Mouse (Mus musculus): ENCODE data around the gene Chst5. TPM values are rescaled to one million over a fixed set of nuclear protein-coding genes. Genes with fewer than 3 reads are reported as not detected.
A peak's percentile ranks its signal among the peaks of the same experiment; 100 is the strongest.

Gene Chst5
- 0.35 and 0.41 TPM in 2 replicates for polyA plus RNA-seq (2014; fragmentation: Nextera tagmentation; extraction: Ambion mirVana)

GRCm38 (mm10) chr8:111909621-111910450 is at the start of gene Chst5:
Chst5 (minus strand) TSS chr8:111910447.
- H3K4me2 ChIP-seq, result peak within 1 kb of the TSS; percentile 54
- DNase-seq (ENCODE audit: low spot score) (no peak), ATAC-seq (replicated peaks; ENCODE audit: low FRiP score) (no peak)
- H3K9me3 ChIP-seq (ENCODE audit: control insufficient read depth, low read length), result no peaks in the 10 kb centered on the region
- H3K4me3 ChIP-seq (ENCODE audit: low read depth, low read length), result peak within 1 kb of the TSS; percentile 24
- H3K36me3 ChIP-seq (ENCODE audit: control insufficient read depth, insufficient read depth, low read length), result no peaks in the 10 kb centered on the region
- WGBS, result 13% methylated on average over 44 of the region's 47 CpGs
- no peaks in the 10 kb centered on the region for H3K4me1 ChIP-seq (replicated peaks; ENCODE audit: control insufficient read depth, insufficient read depth, low read length)
- no peak within 1 kb of the TSS for H3K9ac ChIP-seq (ENCODE audit: low read depth, low read length)
- peaks cover 31% of the 10 kb centered on the region for H3K27me3 ChIP-seq (replicated peaks; ENCODE audit: control insufficient read depth, insufficient read depth, low read length)
- no peak within 1 kb of the TSS for H3K27ac ChIP-seq (ENCODE audit: low read depth, low read length)

GRCm38 (mm10) chr8:111957231-111957630 is 47.0 kb upstream of the Chst5 start:
- H3K4me1 ChIP-seq (replicated peaks; ENCODE audit: control insufficient read depth, insufficient read depth, low read length), result no peaks in the 10 kb centered on the region
- ATAC-seq (replicated peaks; ENCODE audit: low FRiP score) (no peak), DNase-seq (ENCODE audit: low spot score) (no peak)
- H3K9ac ChIP-seq (ENCODE audit: low read depth, low read length), result no peak overlapping the region
- H3K4me2 ChIP-seq, result no peak overlapping the region
- H3K9me3 ChIP-seq (ENCODE audit: control insufficient read depth, low read length), result no peaks in the 10 kb centered on the region
- 82% methylated on average over 2 of the region's 2 CpGs for WGBS
- H3K36me3 ChIP-seq (ENCODE audit: control insufficient read depth, insufficient read depth, low read length), result peaks cover 22% of the 10 kb centered on the region
- no peak overlapping the region for H3K27ac ChIP-seq (ENCODE audit: low read depth, low read length)
- no peak overlapping the region for H3K4me3 ChIP-seq (ENCODE audit: low read depth, low read length)
- no peaks in the 10 kb centered on the region for H3K27me3 ChIP-seq (replicated peaks; ENCODE audit: control insufficient read depth, insufficient read depth, low read length)

- H3K27me3 ChIP-seq (replicated peaks; ENCODE audit: control insufficient read depth, insufficient read depth, low read length), result no peaks in the 10 kb centered on the region
- no peaks in the 10 kb centered on the region for H3K9me3 ChIP-seq (ENCODE audit: control insufficient read depth, low read length)
- DNase-seq (ENCODE audit: low spot score), result no peak
- H3K4me3 ChIP-seq (ENCODE audit: low read depth, low read length), result no peak overlapping the region
- H3K27ac ChIP-seq (ENCODE audit: low read depth, low read length), result no peak overlapping the region
- no peak overlapping the region for H3K9ac ChIP-seq (ENCODE audit: low read depth, low read length)
- H3K4me1 ChIP-seq (replicated peaks; ENCODE audit: control insufficient read depth, insufficient read depth, low read length), result no peaks in the 10 kb centered on the region
- WGBS, result 79% methylated on average over 5 of the region's 5 CpGs
- peaks cover 22% of the 10 kb centered on the region for H3K36me3 ChIP-seq (ENCODE audit: control insufficient read depth, insufficient read depth, low read length)
- no peak overlapping the region for H3K4me2 ChIP-seq
- no peak for ATAC-seq (replicated peaks; ENCODE audit: low FRiP score)
These were observed 45.6 kb upstream of the Chst5 start for GRCm38 (mm10) chr8:111955879-111956278.

GRCm38 (mm10) chr8:111954844-111955594 is 44.8 kb upstream of the Chst5 start:
- Histone ChIP-seq H3K27me3 (replicated peaks; ENCODE audit: control insufficient read depth, insufficient read depth, low read length) (no peaks in the 10 kb centered on the region), H3K27ac (ENCODE audit: low read depth, low read length) (no peak overlapping the region), H3K36me3 (ENCODE audit: control insufficient read depth, insufficient read depth, low read length) (peaks cover 22% of the 10 kb centered on the region), H3K4me2 (no peak overlapping the region), H3K9me3 (ENCODE audit: control insufficient read depth, low read length) (no peaks in the 10 kb centered on the region), H3K4me3 (ENCODE audit: low read depth, low read length) (no peak overlapping the region), H3K9ac (ENCODE audit: low read depth, low read length) (no peak overlapping the region), H3K4me1 (replicated peaks; ENCODE audit: control insufficient read depth, insufficient read depth, low read length) (no peaks in the 10 kb centered on the region)
- 86% methylated on average over 4 of the region's 4 CpGs for WGBS
- no peak for DNase-seq (ENCODE audit: low spot score)
- ATAC-seq (replicated peaks; ENCODE audit: low FRiP score), result no peak

GRCm38 (mm10) chr8:111951936-111952335 is 41.7 kb upstream of the Chst5 start:
- 93% methylated on average over 5 of the region's 5 CpGs for WGBS
- H3K4me2 ChIP-seq, result no peak overlapping the region
- H3K27ac ChIP-seq (ENCODE audit: low read depth, low read length), result no peak overlapping the region
- ATAC-seq (replicated peaks; ENCODE audit: low FRiP score) (no peak), DNase-seq (ENCODE audit: low spot score) (no peak)
- no peak overlapping the region for H3K4me3 ChIP-seq (ENCODE audit: low read depth, low read length)
- H3K9me3 ChIP-seq (ENCODE audit: control insufficient read depth, low read length), result no peaks in the 10 kb centered on the region
- no peaks in the 10 kb centered on the region for H3K4me1 ChIP-seq (replicated peaks; ENCODE audit: control insufficient read depth, insufficient read depth, low read length)
- peaks cover 19% of the 10 kb centered on the region for H3K36me3 ChIP-seq (ENCODE audit: control insufficient read depth, insufficient read depth, low read length)
- no peak overlapping the region for H3K9ac ChIP-seq (ENCODE audit: low read depth, low read length)
- no peaks in the 10 kb centered on the region for H3K27me3 ChIP-seq (replicated peaks; ENCODE audit: control insufficient read depth, insufficient read depth, low read length)

- Histone ChIP-seq H3K36me3 (ENCODE audit: control insufficient read depth, insufficient read depth, low read length) (peaks cover 15% of the 10 kb centered on the region), H3K27ac (ENCODE audit: low read depth, low read length) (no peak overlapping the region), H3K27me3 (replicated peaks; ENCODE audit: control insufficient read depth, insufficient read depth, low read length) (no peaks in the 10 kb centered on the region), H3K9ac (ENCODE audit: low read depth, low read length) (no peak overlapping the region), H3K4me1 (replicated peaks; ENCODE audit: control insufficient read depth, insufficient read depth, low read length) (no peaks in the 10 kb centered on the region), H3K4me2 (no peak overlapping the region), H3K4me3 (ENCODE audit: low read depth, low read length) (no peak overlapping the region), H3K9me3 (ENCODE audit: control insufficient read depth, low read length) (no peaks in the 10 kb centered on the region)
- ATAC-seq (replicated peaks; ENCODE audit: low FRiP score), result no peak
- WGBS, result 91% methylated on average over 7 of the region's 7 CpGs
- no peak for DNase-seq (ENCODE audit: low spot score)
These were observed 41.1 kb upstream of the Chst5 start for GRCm38 (mm10) chr8:111951317-111951716.

GRCm38 (mm10) chr8:111950846-111951245 is 40.6 kb upstream of the Chst5 start:
- DNase-seq (ENCODE audit: low spot score), result no peak
- ATAC-seq (replicated peaks; ENCODE audit: low FRiP score), result no peak
- Histone ChIP-seq H3K27me3 (replicated peaks; ENCODE audit: control insufficient read depth, insufficient read depth, low read length) (no peaks in the 10 kb centered on the region), H3K4me2 (no peak overlapping the region), H3K9me3 (ENCODE audit: control insufficient read depth, low read length) (no peaks in the 10 kb centered on the region), H3K4me3 (ENCODE audit: low read depth, low read length) (no peak overlapping the region), H3K9ac (ENCODE audit: low read depth, low read length) (no peak overlapping the region), H3K4me1 (replicated peaks; ENCODE audit: control insufficient read depth, insufficient read depth, low read length) (no peaks in the 10 kb centered on the region), H3K27ac (ENCODE audit: low read depth, low read length) (no peak overlapping the region), H3K36me3 (ENCODE audit: control insufficient read depth, insufficient read depth, low read length) (peaks cover 15% of the 10 kb centered on the region)
- 79% methylated on average over 3 of the region's 3 CpGs for WGBS

- H3K36me3 ChIP-seq (ENCODE audit: control insufficient read depth, insufficient read depth, low read length), result peaks cover 11% of the 10 kb centered on the region
- no peak overlapping the region for H3K4me2 ChIP-seq
- H3K9me3 ChIP-seq (ENCODE audit: control insufficient read depth, low read length), result no peaks in the 10 kb centered on the region
- no peak overlapping the region for H3K9ac ChIP-seq (ENCODE audit: low read depth, low read length)
- H3K27ac ChIP-seq (ENCODE audit: low read depth, low read length), result no peak overlapping the region
- no peak for DNase-seq (ENCODE audit: low spot score)
- WGBS, result 92% methylated on average over 8 of the region's 8 CpGs
- ATAC-seq (replicated peaks; ENCODE audit: low FRiP score), result no peak
- H3K27me3 ChIP-seq (replicated peaks; ENCODE audit: control insufficient read depth, insufficient read depth, low read length), result no peaks in the 10 kb centered on the region
- no peak overlapping the region for H3K4me3 ChIP-seq (ENCODE audit: low read depth, low read length)
- H3K4me1 ChIP-seq (replicated peaks; ENCODE audit: control insufficient read depth, insufficient read depth, low read length), result no peaks in the 10 kb centered on the region
These were observed 37.7 kb upstream of the Chst5 start for GRCm38 (mm10) chr8:111947954-111948353.

All from liver, embryonic 11.5 days (tissue).